Mouse (Mus musculus): ENCODE data around the gene Akap13.

GRCm38 (mm10) chr7:75504524-75504923, 49.2 kb downstream of the Akap13 start:
- TF ChIP-seq EP300 (IDR thresholded peaks at IDR 0.05; ENCODE audit: low read length) (no peak), CTCF (conservative IDR thresholded peaks at IDR 0.05 in 1 of 2, IDR thresholded peaks at IDR 0.05 in 1 of 2; ENCODE audit: low read depth in 2 of 2, low read length in 2 of 2) (no peak), UBTF (IDR thresholded peaks at IDR 0.05; ENCODE audit: low read depth, low read length) (no peak), TCF12 (IDR thresholded peaks at IDR 0.05; ENCODE audit: low read depth, low read length) (no peak), ELF1 (IDR thresholded peaks at IDR 0.05; ENCODE audit: low read depth, low read length) (no peak), MAFK (IDR thresholded peaks at IDR 0.05; ENCODE audit: insufficient replicate concordance, low read length) (no peak)
